12 mouse cellular contexts compared by ENCODE assay signal in genomic region chr12:3316083-3316482, GRCm38 (mm10). TPM values are rescaled to one million over a fixed set of nuclear protein-coding genes. Genes with fewer than 3 reads are reported as not detected.
DNase-seq lines count a peak whose midpoint lies in the region; ATAC-seq and TF ChIP-seq lines count a peak whose summit lies in the region.
"Had no signal": no experiment of that assay in that cellular context is flagged by ENCODE, and none has a peak within 500 bp of the region (broad histone marks: within the 10 kb centered on the region; RNA-seq: fewer than 3 reads in every experiment).

No protein-coding gene starts in this region.

- H3K4me1 ChIP-seq in kidney, embryonic 14.5 days (ENCODE audit: control insufficient read depth, insufficient read depth, low read length): no peaks in the 10 kb centered on the region
- H3K4me1 ChIP-seq in kidney, embryonic 16.5 days (ENCODE audit: insufficient read depth, low read length): no peaks in the 10 kb centered on the region
- H3K4me1 ChIP-seq in liver, postnatal 0 days (ENCODE audit: insufficient read depth): no peaks in the 10 kb centered on the region
- H3K4me1 ChIP-seq: forebrain, embryonic 10.5 days had no signal

- no peaks in the 10 kb centered on the region for H3K9me3 ChIP-seq in kidney, embryonic 14.5 days (ENCODE audit: control insufficient read depth, low read length)
- no peaks in the 10 kb centered on the region for H3K9me3 ChIP-seq in kidney, embryonic 16.5 days (ENCODE audit: low read length)
- H3K9me3 ChIP-seq in liver, postnatal 0 days (ENCODE audit: low read length): no peaks in the 10 kb centered on the region
- H3K9me3 ChIP-seq: forebrain, embryonic 10.5 days; heart, embryonic 13.5 days had no signal

- ATAC-seq in kidney, embryonic 14.5 days (ENCODE audit: low FRiP score, low TSS enrichment): peak; percentile 43; the same call in 1 of the 2 replicates
- no peak for ATAC-seq in kidney, embryonic 16.5 days (ENCODE audit: low FRiP score, low TSS enrichment)
- ATAC-seq in liver, postnatal 0 days: no peak
- ATAC-seq in cerebellum, adult (ENCODE audit: insufficient number of reproducible peaks, low FRiP score, low TSS enrichment): no peak

- no peak overlapping the region for H3K9ac ChIP-seq in kidney, embryonic 14.5 days (ENCODE audit: low read depth, low read length)
- H3K9ac ChIP-seq in kidney, embryonic 16.5 days (replicated peaks; ENCODE audit: low read length): no peak overlapping the region
- no peak overlapping the region for H3K9ac ChIP-seq in liver, postnatal 0 days (replicated peaks)
- H3K9ac ChIP-seq: heart, embryonic 13.5 days had no signal

- H3K27ac ChIP-seq in kidney, embryonic 14.5 days (ENCODE audit: low read depth, low read length): no peak overlapping the region
- H3K27ac ChIP-seq in kidney, embryonic 16.5 days (ENCODE audit: low read length): no peak overlapping the region
- H3K27ac ChIP-seq in liver, postnatal 0 days (ENCODE audit: low read depth): no peak overlapping the region
- H3K27ac ChIP-seq in left cerebral cortex, adult 2 months: no peak overlapping the region
- H3K27ac ChIP-seq: forebrain, embryonic 10.5 days; heart, embryonic 13.5 days had no signal

- H3K27me3 ChIP-seq in kidney, embryonic 14.5 days (ENCODE audit: control insufficient read depth, insufficient read depth, low read length): no peaks in the 10 kb centered on the region
- H3K27me3 ChIP-seq in kidney, embryonic 16.5 days (ENCODE audit: insufficient read depth, low read length): no peaks in the 10 kb centered on the region
- no peaks in the 10 kb centered on the region for H3K27me3 ChIP-seq in liver, postnatal 0 days (ENCODE audit: insufficient read depth, low read length)
- H3K27me3 ChIP-seq: CH12.LX; heart, embryonic 13.5 days had no signal

- no peak overlapping the region for H3K4me2 ChIP-seq in kidney, embryonic 14.5 days (replicated peaks; ENCODE audit: low read depth, low read length)
- H3K4me2 ChIP-seq in kidney, embryonic 16.5 days (replicated peaks; ENCODE audit: low read depth, low read length): no peak overlapping the region
- no peak overlapping the region for H3K4me2 ChIP-seq in liver, postnatal 0 days (ENCODE audit: low read depth, low read length)
- H3K4me2 ChIP-seq: heart, embryonic 13.5 days had no signal

- peak; percentile 10 for DNase-seq in urinary bladder, postnatal 14 days (ENCODE audit: low spot score)
- DNase-seq in urinary bladder, postnatal 10 days (ENCODE audit: low spot score): no peak
- peak; percentile 10 to 17 for DNase-seq in heart, postnatal 14 days
- no peak for DNase-seq in liver, postnatal 0 days
- DNase-seq in left cerebral cortex, adult 2 months (ENCODE audit: extremely low spot score in 1 of 2, low spot score in 2 of 2): no peak
- DNase-seq: thymus, adult 18-20 months had no signal

- TF ChIP-seq CTCF in liver, postnatal 0 days (IDR thresholded peaks at IDR 0.05; ENCODE audit: low read depth): no peak
- TF ChIP-seq CTCF in left cerebral cortex, adult 2 months (IDR thresholded peaks at IDR 0.05): no peak

- WGBS in kidney, embryonic 14.5 days: 36% methylated on average over 2 of the region's 2 CpGs
- 20% methylated on average over 2 of the region's 2 CpGs for WGBS in kidney, embryonic 16.5 days
- WGBS in liver, postnatal 0 days (ENCODE audit: insufficient replicate concordance): 46% methylated on average over 2 of the region's 2 CpGs

- intact Hi-C loops in heart, postnatal 14 days (cut with DNase I): no loop called here
- intact Hi-C loops in left cerebral cortex, adult 2 months (cut with DNase I): no loop called here

- no peak for TF ChIP-seq EP300 in liver, postnatal 0 days (IDR thresholded peaks at IDR 0.05; ENCODE audit: low read depth)

- H3K4me3 ChIP-seq in kidney, embryonic 14.5 days (ENCODE audit: low read length): no peak overlapping the region
- H3K4me3 ChIP-seq in kidney, embryonic 16.5 days (ENCODE audit: low read length): no peak overlapping the region
- no peak overlapping the region for H3K4me3 ChIP-seq in liver, postnatal 0 days (ENCODE audit: low read depth, low read length)
- H3K4me3 ChIP-seq in left cerebral cortex, adult 2 months: no peak overlapping the region
- H3K4me3 ChIP-seq: forebrain, embryonic 10.5 days; heart, embryonic 13.5 days had no signal

- H3K36me3 ChIP-seq in kidney, embryonic 14.5 days (ENCODE audit: control insufficient read depth, insufficient read depth, low read length): no peaks in the 10 kb centered on the region
- no peaks in the 10 kb centered on the region for H3K36me3 ChIP-seq in kidney, embryonic 16.5 days (ENCODE audit: insufficient read depth, low read length)
- no peaks in the 10 kb centered on the region for H3K36me3 ChIP-seq in liver, postnatal 0 days (replicated peaks; ENCODE audit: insufficient read depth, low read length)
- H3K36me3 ChIP-seq: forebrain, embryonic 10.5 days; heart, embryonic 13.5 days had no signal

RNA-seq across cellular contexts. Expression of gene Rab10, which starts 6.3 kb away (rescaled TPM):
- 64.1 and 84.5 TPM in 2 replicates for polyA plus RNA-seq in kidney, embryonic 14.5 days (2014; fragmentation: Nextera tagmentation; extraction: Ambion mirVana)
- 65.1 and 68.4 TPM in 2 replicates for polyA plus RNA-seq in kidney, embryonic 16.5 days (2015; fragmentation: Nextera tagmentation; extraction: Ambion mirVana)
- total RNA-seq in heart, postnatal 14 days (2021): 100 to 1,000 TPM; 116 to 118 TPM
- 31.6 and 34.6 TPM in 2 replicates for polyA plus RNA-seq in liver, postnatal 0 days (2015; fragmentation: Nextera tagmentation; extraction: Ambion mirVana)
- 100 to 1,000 TPM; 132 to 134 TPM for total RNA-seq in left cerebral cortex, adult 2 months (2021)

RNA-seq across cellular contexts. Expression of gene Kif3c, which starts 48.8 kb away (rescaled TPM):
- 8.3 and 10.5 TPM in 2 replicates for polyA plus RNA-seq in kidney, embryonic 14.5 days (2014; fragmentation: Nextera tagmentation; extraction: Ambion mirVana)
- polyA plus RNA-seq in kidney, embryonic 16.5 days (2015; fragmentation: Nextera tagmentation; extraction: Ambion mirVana): 12.3 and 13.6 TPM in 2 replicates
- 1 to 10 TPM; 4.4 to 5.3 TPM for total RNA-seq in heart, postnatal 14 days (2021)
- polyA plus RNA-seq in liver, postnatal 0 days (2015; fragmentation: Nextera tagmentation; extraction: Ambion mirVana): 0.46 and 0.52 TPM in 2 replicates
- total RNA-seq in left cerebral cortex, adult 2 months (2021): 100 to 1,000 TPM; 188 TPM

Comparison
In these comparisons a context has a peak if more than half of its experiments do, and no peak if none do; other contexts are left out.
1. DNase-seq: peak in urinary bladder, postnatal 14 days (single experiment) and heart, postnatal 14 days (2 of 2); none in urinary bladder, postnatal 10 days (single experiment), liver, postnatal 0 days (single experiment) and left cerebral cortex, adult 2 months (0 of 2).